Mouse (Mus musculus): Measurements from ENCODE around the gene Grid2ip. TPM values are rescaled to one million over a fixed set of nuclear protein-coding genes. Genes with fewer than 3 reads are reported as not detected.

The Grid2ip gene
- not detected in 3 replicates for total RNA-seq (2017)

DNA sequence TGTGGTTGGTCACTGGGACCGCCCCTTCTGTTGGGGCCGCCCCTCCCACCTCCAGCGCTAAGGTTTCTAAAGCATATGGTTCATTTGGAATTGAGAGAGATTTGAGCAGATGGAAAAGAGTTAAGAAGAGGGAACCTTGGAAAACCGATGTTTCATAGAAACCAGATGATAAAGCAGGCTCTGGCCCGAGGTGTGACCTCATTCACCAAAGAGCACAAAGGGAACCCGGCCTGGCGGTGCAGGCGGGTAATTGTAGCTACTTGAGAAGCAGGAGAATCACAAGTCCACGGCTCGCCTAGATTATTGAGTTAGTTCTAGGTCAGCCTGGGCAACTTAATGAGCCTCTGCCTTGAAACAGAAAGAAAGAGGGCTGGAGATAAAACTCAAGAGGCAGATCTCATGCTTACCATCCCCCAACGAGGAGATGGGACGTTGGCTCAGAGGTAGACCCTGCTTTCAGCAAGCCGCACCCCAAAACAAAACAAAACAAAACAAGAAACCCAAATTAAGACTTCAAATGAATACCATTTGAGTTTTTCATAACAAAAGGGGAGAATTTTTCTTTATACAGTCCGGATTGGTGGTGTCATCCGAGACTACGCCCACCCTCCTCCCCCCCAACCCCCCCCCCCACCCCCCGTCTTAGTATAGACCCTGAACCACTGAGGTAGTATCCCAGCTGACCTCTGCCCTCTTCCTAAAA, at the start of gene Grid2ip:
TSS of gene Grid2ip (plus strand) at position 653 of the 703 bp plus-strand sequence.
- ATAC-seq (replicated peaks; ENCODE audit: insufficient number of reproducible peaks, low FRiP score, low TSS enrichment, poor library complexity, severe bottlenecking), result no peak

DNA sequence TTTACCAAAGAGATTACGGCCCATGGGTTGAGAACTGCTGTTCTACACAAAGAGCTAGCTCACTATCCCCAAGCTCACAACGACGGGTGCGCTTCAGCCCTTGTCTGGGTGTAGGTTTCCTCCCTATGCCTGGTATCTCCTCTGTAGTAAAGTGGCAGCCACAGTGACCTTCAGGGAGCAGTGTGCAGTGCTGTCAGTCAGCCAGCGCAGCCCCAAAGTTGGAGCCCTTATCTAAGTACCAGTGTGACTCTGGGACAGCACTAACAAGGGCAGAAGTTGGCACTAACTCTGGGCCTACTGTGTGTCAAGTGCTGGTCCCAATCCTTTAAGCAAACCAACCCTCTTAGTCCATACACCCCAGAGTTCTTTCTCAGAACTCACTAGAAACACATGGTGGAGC, 48.3 kb upstream of the Grid2ip start:
- no peak for ATAC-seq (replicated peaks; ENCODE audit: insufficient number of reproducible peaks, low FRiP score, low TSS enrichment, poor library complexity, severe bottlenecking)

DNA sequence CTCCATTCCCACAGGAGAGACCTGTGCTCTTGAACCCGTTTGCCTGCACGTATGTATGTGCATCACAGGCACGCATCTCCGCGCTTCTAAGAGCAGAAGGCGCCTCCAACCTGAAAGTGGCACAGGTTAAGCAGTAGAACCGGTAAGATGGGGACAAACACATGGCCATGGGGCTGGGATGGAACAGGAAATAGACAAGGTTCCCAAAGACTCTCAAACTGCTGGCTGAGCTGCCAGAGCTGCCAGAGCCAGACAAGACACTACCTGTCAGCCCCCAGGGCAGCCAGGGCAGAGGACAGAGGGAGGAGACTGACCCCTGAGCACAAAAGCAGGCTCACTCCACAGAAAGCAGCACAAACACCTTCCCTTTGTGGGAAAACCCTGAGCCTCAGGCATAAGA, 47.2 kb upstream of the Grid2ip start:
- ATAC-seq (replicated peaks; ENCODE audit: insufficient number of reproducible peaks, low FRiP score, low TSS enrichment, poor library complexity, severe bottlenecking), result no peak

- ATAC-seq (replicated peaks; ENCODE audit: insufficient number of reproducible peaks, low FRiP score, low TSS enrichment, poor library complexity, severe bottlenecking), result peak; percentile 77
These were observed 45.3 kb upstream of the Grid2ip start for GRCm38 (mm10) chr5:143311886-143312285.

DNA sequence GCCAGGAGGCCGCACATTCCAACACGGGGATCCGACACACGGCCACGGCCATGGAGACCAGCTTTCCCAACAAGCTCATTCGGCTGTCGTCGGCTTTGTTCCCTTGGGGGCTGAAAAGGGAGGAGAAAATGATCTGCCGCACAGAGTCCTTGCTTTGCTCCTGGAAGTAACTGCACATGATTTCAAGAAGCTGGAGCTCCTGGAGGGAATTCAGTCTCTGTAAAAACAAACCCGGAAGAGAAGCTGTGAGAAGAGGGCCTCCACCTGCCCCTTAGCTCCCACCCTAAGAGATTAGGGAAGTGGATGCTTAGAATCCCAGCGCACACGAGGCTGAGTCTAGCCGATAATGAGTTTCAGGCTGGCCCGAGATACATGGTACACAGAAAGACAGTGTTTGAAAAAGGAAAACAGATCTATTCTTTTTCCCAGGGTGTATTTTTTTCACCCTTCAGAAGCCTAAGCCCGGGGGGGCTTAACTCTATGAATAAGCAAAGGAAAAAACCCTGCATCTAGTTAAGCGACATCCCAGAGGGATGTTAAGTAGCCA, 42.9 kb upstream of the Grid2ip start:
- no peak for ATAC-seq (replicated peaks; ENCODE audit: insufficient number of reproducible peaks, low FRiP score, low TSS enrichment, poor library complexity, severe bottlenecking)

DNA sequence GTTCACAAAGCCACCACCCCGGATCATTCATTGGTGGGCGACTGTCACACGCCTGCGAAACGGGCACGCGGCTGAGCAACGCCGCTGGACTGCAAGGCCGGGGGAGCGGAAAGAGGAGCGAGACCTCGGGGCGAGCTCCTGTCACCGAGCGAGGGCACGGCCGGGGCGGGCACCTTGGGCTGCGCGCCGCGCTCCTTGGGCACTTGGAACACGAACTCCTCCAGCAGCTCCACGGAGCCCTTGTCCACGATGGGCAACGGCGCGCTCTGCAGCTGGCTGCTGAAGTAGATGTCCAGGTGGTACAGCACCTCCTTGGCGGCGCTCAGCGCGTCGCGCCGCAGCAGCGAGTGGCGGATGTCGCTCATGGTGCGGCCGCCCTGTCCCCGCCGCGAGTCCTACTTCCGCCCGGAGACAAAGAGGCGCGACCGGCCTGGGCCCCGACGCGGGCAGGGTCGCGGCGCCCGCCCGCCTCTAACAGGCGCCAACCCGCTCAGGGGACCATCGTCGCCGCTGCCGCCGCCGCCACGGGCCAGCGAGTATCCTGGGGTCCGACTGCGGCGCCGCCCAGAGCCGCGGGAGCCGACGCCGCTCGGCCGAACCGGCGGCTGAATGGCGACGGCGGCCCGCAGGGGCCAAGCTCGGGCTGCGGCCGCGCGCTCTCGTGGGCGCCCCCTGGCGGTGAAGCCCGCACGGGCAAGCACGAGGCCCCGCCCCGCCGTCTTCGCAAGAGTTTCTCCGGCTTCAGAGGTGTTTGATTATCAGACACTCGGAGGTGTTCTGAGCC, 42.2 kb upstream of the Grid2ip start, which contains the start of gene E130309D02Rik:
TSS of gene E130309D02Rik (minus strand) at position 631 of the 784 bp plus-strand sequence.
- ATAC-seq (replicated peaks; ENCODE audit: insufficient number of reproducible peaks, low FRiP score, low TSS enrichment, poor library complexity, severe bottlenecking), result peak; percentile 57; the same call in 1 of the 2 replicates

GRCm38 (mm10) chr5:143315514-143315888, 41.6 kb upstream of the Grid2ip start:
- no peak for ATAC-seq (replicated peaks; ENCODE audit: insufficient number of reproducible peaks, low FRiP score, low TSS enrichment, poor library complexity, severe bottlenecking)

DNA sequence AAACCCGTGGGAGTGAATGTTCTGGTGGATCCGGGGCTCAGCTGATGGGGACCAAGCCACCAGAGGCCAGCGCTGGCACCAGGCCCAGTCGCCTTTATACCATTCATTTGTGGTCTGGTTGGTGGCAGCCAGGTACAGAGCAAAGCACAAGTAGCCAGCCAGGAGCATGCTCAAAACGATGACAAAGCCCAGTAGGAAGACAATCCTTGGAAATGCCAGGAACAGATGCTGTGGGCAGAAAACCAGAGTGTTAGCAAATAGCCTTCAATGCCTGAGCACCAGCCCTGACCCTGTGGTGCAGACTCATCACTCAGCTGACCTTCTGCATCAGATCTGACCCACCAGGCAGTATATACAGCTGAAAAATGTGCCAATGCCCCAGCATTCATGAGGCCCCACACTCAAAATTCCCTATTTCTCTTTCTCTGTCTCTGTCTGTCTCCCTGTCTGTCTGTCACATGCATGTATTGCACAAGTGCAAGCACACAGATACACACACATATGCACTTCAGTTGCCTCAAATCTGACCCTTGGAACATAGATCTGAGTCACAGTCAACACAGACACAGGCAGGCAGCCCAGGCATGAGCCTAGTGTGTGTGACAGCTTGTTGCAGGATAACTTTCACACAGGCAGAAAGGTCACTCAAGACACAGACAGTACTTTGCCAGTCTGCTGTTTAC, 40.4 kb upstream of the Grid2ip start:
- ATAC-seq (replicated peaks; ENCODE audit: insufficient number of reproducible peaks, low FRiP score, low TSS enrichment, poor library complexity, severe bottlenecking), result no peak

- ATAC-seq (replicated peaks; ENCODE audit: insufficient number of reproducible peaks, low FRiP score, low TSS enrichment, poor library complexity, severe bottlenecking), result no peak
These were observed 39.9 kb upstream of the Grid2ip start for GRCm38 (mm10) chr5:143317288-143317610.

- peak; percentile 83 for ATAC-seq (replicated peaks; ENCODE audit: insufficient number of reproducible peaks, low FRiP score, low TSS enrichment, poor library complexity, severe bottlenecking)
These were observed 28.2 kb upstream of the Grid2ip start, which contains the start of gene Zdhhc4 for GRCm38 (mm10) chr5:143328690-143329495. Gene Zdhhc4, minus strand, starts transcription at chr5:143329256.

- 0 out of 2 replicates have a peak, but pooled peaks have one; percentile 42 for ATAC-seq (replicated peaks; ENCODE audit: insufficient number of reproducible peaks, low FRiP score, low TSS enrichment, poor library complexity, severe bottlenecking)
These were observed 23.3 kb upstream of the Grid2ip start for GRCm38 (mm10) chr5:143333872-143334271.

- no peak for ATAC-seq (replicated peaks; ENCODE audit: insufficient number of reproducible peaks, low FRiP score, low TSS enrichment, poor library complexity, severe bottlenecking)
These were observed 22.6 kb upstream of the Grid2ip start for GRCm38 (mm10) chr5:143334418-143335088.

- ATAC-seq (replicated peaks; ENCODE audit: insufficient number of reproducible peaks, low FRiP score, low TSS enrichment, poor library complexity, severe bottlenecking), result no peak
These were observed 22.1 kb upstream of the Grid2ip start for GRCm38 (mm10) chr5:143335089-143335460.

- ATAC-seq (replicated peaks; ENCODE audit: insufficient number of reproducible peaks, low FRiP score, low TSS enrichment, poor library complexity, severe bottlenecking), result no peak
These were observed 20.6 kb upstream of the Grid2ip start for GRCm38 (mm10) chr5:143336559-143336958.

GRCm38 (mm10) chr5:143339603-143340002, 17.5 kb upstream of the Grid2ip start:
- ATAC-seq (replicated peaks; ENCODE audit: insufficient number of reproducible peaks, low FRiP score, low TSS enrichment, poor library complexity, severe bottlenecking), result no peak

DNA sequence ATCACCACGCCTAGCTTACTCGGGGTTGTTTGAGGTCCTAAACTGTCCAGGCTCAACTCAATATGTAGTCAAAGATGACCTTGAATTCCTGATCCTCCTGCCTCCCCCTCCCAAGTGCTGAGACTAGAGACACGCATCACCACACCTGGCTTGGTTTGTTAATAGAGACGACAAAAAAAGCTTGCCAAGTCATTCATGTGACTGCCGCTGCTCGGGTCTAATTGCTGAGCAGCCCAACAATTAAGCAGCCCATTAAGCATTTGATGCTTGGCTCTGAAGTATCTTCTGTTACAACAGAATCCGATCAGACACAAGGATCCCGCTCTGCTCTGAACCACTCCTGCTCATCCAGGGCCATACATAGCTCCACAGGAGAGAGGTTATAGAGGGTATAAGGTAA, 10.8 kb upstream of the Grid2ip start:
- ATAC-seq (replicated peaks; ENCODE audit: insufficient number of reproducible peaks, low FRiP score, low TSS enrichment, poor library complexity, severe bottlenecking), result no peak

DNA sequence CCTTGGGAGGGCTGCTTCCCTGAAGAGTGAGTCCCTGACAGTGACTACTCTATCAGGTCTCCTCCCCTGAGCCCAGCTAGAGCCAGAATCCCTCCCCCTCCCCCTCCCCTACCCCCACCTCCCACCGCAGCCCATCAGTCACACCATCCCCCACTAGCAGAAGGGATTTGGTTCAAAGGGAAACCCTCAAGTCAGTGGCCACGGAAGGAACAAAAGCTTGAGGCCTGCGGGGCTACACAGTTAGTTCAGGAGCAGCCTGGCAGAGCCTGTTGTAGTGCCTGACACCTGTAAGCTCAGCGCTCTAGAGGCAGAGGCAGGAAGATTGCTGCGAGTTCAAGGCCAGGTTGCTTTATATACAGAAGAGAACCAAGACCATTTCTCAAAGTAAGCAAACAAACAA, 1.1 kb upstream of the Grid2ip start:
- no peak for ATAC-seq (replicated peaks; ENCODE audit: insufficient number of reproducible peaks, low FRiP score, low TSS enrichment, poor library complexity, severe bottlenecking)

DNA sequence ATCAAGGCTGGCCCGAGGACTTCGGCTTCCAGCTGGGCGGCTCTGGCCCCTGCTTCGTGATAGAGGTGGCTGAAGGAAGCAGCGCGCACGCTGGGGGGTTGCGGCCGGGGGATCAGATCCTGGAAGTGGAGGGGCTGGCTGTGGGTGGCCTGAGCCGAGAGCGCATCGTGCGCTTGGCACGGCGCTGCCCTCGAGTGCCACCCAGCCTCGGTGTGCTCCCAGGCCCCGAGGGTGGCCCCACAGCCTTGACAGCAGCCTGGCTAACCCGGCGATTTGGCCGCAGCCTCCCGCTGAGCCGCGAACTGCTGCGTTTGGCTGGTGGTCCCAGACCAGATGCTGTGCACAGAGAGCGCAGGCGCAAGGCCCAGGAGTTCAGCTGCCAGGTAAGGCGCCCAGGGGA, 426 bp downstream of the Grid2ip start:
- ATAC-seq (replicated peaks; ENCODE audit: insufficient number of reproducible peaks, low FRiP score, low TSS enrichment, poor library complexity, severe bottlenecking), result no peak

Measured in monocyte, adult 5-6 weeks (primary cell).